Mouse (Mus musculus) midbrain, embryonic 10.5 days (tissue): Measurements from ENCODE around the gene Gp1ba. TPM values are rescaled to one million over a fixed set of nuclear protein-coding genes. Genes with fewer than 3 reads are reported as not detected.

Experiments
- DNase-seq: peaks from one replicate; pipeline ENCODE4 v3.0.0-alpha.2; 2017; ENCODE audit warnings: low spot score
- H3K27ac ChIP-seq: fragments of 300-500 bp; sonication (generic); replicated peaks from 2 replicates; pipeline ENCODE4 v1.5.1; 2016; ENCODE audit warnings: mild to moderate bottlenecking
- H3K27me3 ChIP-seq: fragments of 300-500 bp; sonication (generic); 2 replicates; pipeline ENCODE4 v1.6.1; 2016; ENCODE audit warnings: low read depth, mild to moderate bottlenecking; ENCODE audit not compliant: poor library complexity, severe bottlenecking
- H3K36me3 ChIP-seq: fragments of 300-500 bp; sonication (generic); 2 replicates; pipeline ENCODE4 v1.6.1; 2016; ENCODE audit warnings: mild to moderate bottlenecking, moderate library complexity
- H3K4me1 ChIP-seq: fragments of 300-500 bp; sonication (generic); 2 replicates; pipeline ENCODE4 v1.6.1; 2016
- H3K4me3 ChIP-seq: fragments of 300-500 bp; sonication (generic); 2 replicates; pipeline ENCODE4 v1.5.1; 2016; ENCODE audit warnings: mild to moderate bottlenecking, moderate library complexity
- H3K9me3 ChIP-seq: fragments of 300-500 bp; sonication (generic); replicated peaks from 2 replicates; pipeline ENCODE4 v1.6.1; 2016; ENCODE audit warnings: mild to moderate bottlenecking
- WGBS: fragments of 180-500 bp; shearing (Covaris S2); methylation state at CpG from one replicate; pipeline ENCODE4 v1.1.7; 2016; 5-methylcytosine and 5-hydroxymethylcytosine counted together
- polyA plus RNA-seq: library from polyadenylated mRNA; unstranded; fragments of >200 nt; fragmentation: Nextera tagmentation; extraction: Ambion mirVana; gene quantifications from 2 replicates; pipeline ENCODE4 v1.2.1, GENCODE M21; 2016

Gp1ba gene
- polyA plus RNA-seq: 0.44 and 0.48 TPM in 2 replicates

- Histone ChIP-seq H3K9me3 (no peaks in the 10 kb centered on the region), H3K4me3 (no peak within 1 kb of the TSS), H3K27me3 (no peaks in the 10 kb centered on the region), H3K4me1 (no peaks in the 10 kb centered on the region), H3K27ac (no peak within 1 kb of the TSS), H3K36me3 (peaks cover 12% of the 10 kb centered on the region)
- DNase-seq: no peak
- WGBS: 60% methylated on average over 5 of the region's 5 CpGs
Measured at GRCm38 (mm10) chr11:70638714-70639278, at the start of gene Gp1ba. Gene Gp1ba (plus strand): TSS chr11:70639122.

GRCm38 (mm10) chr11:70591733-70592132 lies 47.2 kb upstream of the Gp1ba start:
- Histone ChIP-seq H3K9me3 (no peaks in the 10 kb centered on the region), H3K4me1 (peaks cover 10% of the 10 kb centered on the region), H3K36me3 (no peaks in the 10 kb centered on the region), H3K4me3 (no peak overlapping the region), H3K27ac (no peak overlapping the region), H3K27me3 (no peaks in the 10 kb centered on the region)
- 90% methylated on average over 1 of the region's 1 CpGs for WGBS
- no peak for DNase-seq

GRCm38 (mm10) chr11:70594253-70594989 lies 44.5 kb upstream of the Gp1ba start:
- Histone ChIP-seq H3K9me3 (no peaks in the 10 kb centered on the region), H3K27ac (no peak overlapping the region), H3K27me3 (no peaks in the 10 kb centered on the region), H3K36me3 (peaks cover 25% of the 10 kb centered on the region), H3K4me3 (no peak overlapping the region), H3K4me1 (peaks cover 11% of the 10 kb centered on the region)
- WGBS: 85% methylated on average over 15 of the region's 15 CpGs
- no peak for DNase-seq

- Histone ChIP-seq H3K9me3 (no peaks in the 10 kb centered on the region), H3K27ac (no peak overlapping the region), H3K27me3 (no peaks in the 10 kb centered on the region), H3K4me3 (no peak overlapping the region), H3K36me3 (peaks cover 27% of the 10 kb centered on the region), H3K4me1 (peaks cover 11% of the 10 kb centered on the region)
- no peak for DNase-seq
- 82% methylated on average over 2 of the region's 2 CpGs for WGBS
Measured at GRCm38 (mm10) chr11:70595638-70596037, 43.3 kb upstream of the Gp1ba start.

- DNase-seq: no peak
- Histone ChIP-seq H3K4me3 (0 out of 2 replicates have a peak overlapping the region, but pooled peaks have one; percentile 16), H3K36me3 (peaks cover 27% of the 10 kb centered on the region), H3K9me3 (no peaks in the 10 kb centered on the region), H3K27ac (peak overlapping the region; percentile 59; the same call in 1 of the 2 replicates), H3K27me3 (no peaks in the 10 kb centered on the region), H3K4me1 (peaks cover 11% of the 10 kb centered on the region)
- WGBS: 56% methylated on average over 4 of the region's 4 CpGs
Measured at GRCm38 (mm10) chr11:70596094-70596493, 42.8 kb upstream of the Gp1ba start.

GRCm38 (mm10) chr11:70597301-70597700 lies 41.6 kb upstream of the Gp1ba start:
- 82% methylated on average over 6 of the region's 6 CpGs for WGBS
- no peak for DNase-seq
- H3K9me3 ChIP-seq: no peaks in the 10 kb centered on the region
- no peak overlapping the region for H3K27ac ChIP-seq
- peaks cover 39% of the 10 kb centered on the region for H3K36me3 ChIP-seq
- no peaks in the 10 kb centered on the region for H3K27me3 ChIP-seq
- peaks cover 11% of the 10 kb centered on the region for H3K4me1 ChIP-seq
- no peak overlapping the region for H3K4me3 ChIP-seq

GRCm38 (mm10) chr11:70598451-70598953 lies 40.4 kb upstream of the Gp1ba start:
- Histone ChIP-seq H3K9me3 (no peaks in the 10 kb centered on the region), H3K27ac (no peak overlapping the region), H3K27me3 (no peaks in the 10 kb centered on the region), H3K4me3 (no peak overlapping the region), H3K36me3 (peaks cover 44% of the 10 kb centered on the region), H3K4me1 (peaks cover 11% of the 10 kb centered on the region)
- WGBS: 88% methylated on average over 9 of the region's 9 CpGs
- DNase-seq: no peak

GRCm38 (mm10) chr11:70605024-70605566 lies 33.8 kb upstream of the Gp1ba start:
- H3K4me3 ChIP-seq: no peak overlapping the region
- H3K9me3 ChIP-seq: no peaks in the 10 kb centered on the region
- WGBS: 70% methylated on average over 14 of the region's 14 CpGs
- H3K27me3 ChIP-seq: no peaks in the 10 kb centered on the region
- H3K36me3 ChIP-seq: peaks cover 82% of the 10 kb centered on the region
- no peaks in the 10 kb centered on the region for H3K4me1 ChIP-seq
- 0 out of 2 replicates have a peak overlapping the region, but pooled peaks have one; percentile 17 for H3K27ac ChIP-seq
- DNase-seq: peak; percentile 70

GRCm38 (mm10) chr11:70606717-70607116 lies 32.2 kb upstream of the Gp1ba start:
- Histone ChIP-seq H3K4me1 (no peaks in the 10 kb centered on the region), H3K9me3 (no peaks in the 10 kb centered on the region), H3K27ac (no peak overlapping the region), H3K27me3 (no peaks in the 10 kb centered on the region), H3K36me3 (peaks cover 92% of the 10 kb centered on the region), H3K4me3 (no peak overlapping the region)
- no peak for DNase-seq
- WGBS: 82% methylated on average over 12 of the region's 12 CpGs

GRCm38 (mm10) chr11:70607611-70608010 lies 31.3 kb upstream of the Gp1ba start:
- WGBS: 91% methylated on average over 9 of the region's 9 CpGs
- DNase-seq: no peak
- H3K4me3 ChIP-seq: no peak overlapping the region
- H3K9me3 ChIP-seq: no peaks in the 10 kb centered on the region
- peaks cover 95% of the 10 kb centered on the region for H3K36me3 ChIP-seq
- H3K27me3 ChIP-seq: no peaks in the 10 kb centered on the region
- H3K27ac ChIP-seq: no peak overlapping the region
- H3K4me1 ChIP-seq: no peaks in the 10 kb centered on the region

- WGBS: 87% methylated on average over 26 of the region's 26 CpGs
- Histone ChIP-seq H3K4me1 (no peaks in the 10 kb centered on the region), H3K36me3 (peaks cover 99% of the 10 kb centered on the region), H3K4me3 (no peak overlapping the region), H3K27ac (no peak overlapping the region), H3K9me3 (no peaks in the 10 kb centered on the region), H3K27me3 (no peaks in the 10 kb centered on the region)
- DNase-seq: no peak
Measured at GRCm38 (mm10) chr11:70608381-70609066, 30.4 kb upstream of the Gp1ba start.

- Histone ChIP-seq H3K27me3 (peaks cover 11% of the 10 kb centered on the region), H3K36me3 (peaks cover 78% of the 10 kb centered on the region), H3K4me3 (no peak overlapping the region), H3K4me1 (peaks cover 14% of the 10 kb centered on the region), H3K27ac (no peak overlapping the region), H3K9me3 (no peaks in the 10 kb centered on the region)
- no peak for DNase-seq
- WGBS: 86% methylated on average over 4 of the region's 4 CpGs
Measured at GRCm38 (mm10) chr11:70610752-70611151, 28.2 kb upstream of the Gp1ba start.
